Mouse (Mus musculus): ENCODE measurements around the gene Gas7. TPM values are rescaled to one million over a fixed set of nuclear protein-coding genes. Genes with fewer than 3 reads are reported as not detected.
A peak's percentile ranks its signal among the peaks of the same experiment; 100 is the strongest.

Gene Gas7
- total RNA-seq, 2 experiments from 2014 or later: 371 to 375 TPM

GRCm38 (mm10) chr11:67531926-67532565, 76.8 kb downstream of the Gas7 start:
- intact Hi-C loops (cut with DNase I): no loop called here
- DNase-seq: no peak

GRCm38 (mm10) chr11:67532728-67533127, 77.5 kb downstream of the Gas7 start:
- intact Hi-C loops (cut with DNase I): no loop called here
- no peak for DNase-seq

- DNase-seq: no peak
- intact Hi-C loops (cut with DNase I): no loop called here
Measured at GRCm38 (mm10) chr11:67533151-67533550, 77.9 kb downstream of the Gas7 start.

GRCm38 (mm10) chr11:67535703-67536102, 80.5 kb downstream of the Gas7 start:
- intact Hi-C loops (cut with DNase I): no loop called here
- DNase-seq: no peak

GRCm38 (mm10) chr11:67536413-67536812, 81.2 kb downstream of the Gas7 start:
- intact Hi-C loops (cut with DNase I): no loop called here

GRCm38 (mm10) chr11:67537353-67537752, 82.1 kb downstream of the Gas7 start:
- intact Hi-C loops (cut with DNase I): no loop called here
- DNase-seq: no peak

More at GRCm38 (mm10) chr11:67536413-67536812, 81.2 kb downstream of the Gas7 start:
- no peak for DNase-seq

GRCm38 (mm10) chr11:67538557-67538956, 83.3 kb downstream of the Gas7 start:
- DNase-seq: no peak

GRCm38 (mm10) chr11:67544656-67545432, 89.6 kb downstream of the Gas7 start:
- DNase-seq: no peak

More at GRCm38 (mm10) chr11:67538557-67538956, 83.3 kb downstream of the Gas7 start:
- intact Hi-C loops (cut with DNase I): no loop called here

GRCm38 (mm10) chr11:67546582-67546981, 91.3 kb downstream of the Gas7 start:
- intact Hi-C loops (cut with DNase I): no loop called here

More at GRCm38 (mm10) chr11:67544656-67545432, 89.6 kb downstream of the Gas7 start:
- intact Hi-C loops (cut with DNase I): no loop called here

GRCm38 (mm10) chr11:67549306-67549705, 94.1 kb downstream of the Gas7 start:
- intact Hi-C loops (cut with DNase I): no loop called here
- DNase-seq: no peak

More at GRCm38 (mm10) chr11:67546582-67546981, 91.3 kb downstream of the Gas7 start:
- DNase-seq: no peak

GRCm38 (mm10) chr11:67549762-67550488, 94.7 kb downstream of the Gas7 start:
- intact Hi-C loops (cut with DNase I): no loop called here
- DNase-seq: no peak

GRCm38 (mm10) chr11:67552400-67552799, 97.2 kb downstream of the Gas7 start:
- DNase-seq: peak; percentile 45
- intact Hi-C loops (cut with DNase I): no loop called here

- peak; percentile 27 for DNase-seq
- intact Hi-C loops (cut with DNase I): no loop called here
Measured at GRCm38 (mm10) chr11:67554276-67554675, 99.0 kb downstream of the Gas7 start.

GRCm38 (mm10) chr11:67556360-67556759, 101.1 kb downstream of the Gas7 start:
- DNase-seq: peak; percentile 74
- intact Hi-C loops (cut with DNase I): no loop called here

GRCm38 (mm10) chr11:67558772-67559448, 103.7 kb downstream of the Gas7 start:
- no peak for DNase-seq

GRCm38 (mm10) chr11:67559522-67559921, 104.3 kb downstream of the Gas7 start:
- intact Hi-C loops (cut with DNase I): no loop called here
- no peak for DNase-seq

More at GRCm38 (mm10) chr11:67558772-67559448, 103.7 kb downstream of the Gas7 start:
- intact Hi-C loops (cut with DNase I): no loop called here

GRCm38 (mm10) chr11:67561631-67562030, 106.4 kb downstream of the Gas7 start:
- DNase-seq: no peak
- intact Hi-C loops (cut with DNase I): no loop called here

GRCm38 (mm10) chr11:67563141-67563540, 107.9 kb downstream of the Gas7 start:
- intact Hi-C loops (cut with DNase I): no loop called here
- DNase-seq: no peak

- intact Hi-C loops (cut with DNase I): no loop called here
- DNase-seq: no peak
Measured at GRCm38 (mm10) chr11:67564003-67564637, 108.9 kb downstream of the Gas7 start.

GRCm38 (mm10) chr11:67565512-67565911, 110.3 kb downstream of the Gas7 start:
- intact Hi-C loops (cut with DNase I): no loop called here
- DNase-seq: no peak

Measured in left cerebral cortex, postnatal 4 days (tissue).